Mouse (Mus musculus): ENCODE data around the gene Slc7a10. TPM values are rescaled to one million over a fixed set of nuclear protein-coding genes. Genes with fewer than 3 reads are reported as not detected.

Gene Slc7a10
- not detected in 2 replicates for total RNA-seq (2017)

GRCm38 (mm10) chr7:35185889-35186569, at the start of gene Slc7a10:
Gene Slc7a10 (plus strand): TSS chr7:35186385.
- ATAC-seq (replicated peaks; ENCODE audit: low read depth, poor library complexity, severe bottlenecking) = 0 out of 2 replicates have a peak, but pooled peaks have one; percentile 32

- peak; percentile 48 for ATAC-seq (replicated peaks; ENCODE audit: low read depth, poor library complexity, severe bottlenecking)
Measured at GRCm38 (mm10) chr7:35137524-35137923, 48.7 kb upstream of the Slc7a10 start.

GRCm38 (mm10) chr7:35138481-35138880, 47.7 kb upstream of the Slc7a10 start:
- ATAC-seq (replicated peaks; ENCODE audit: low read depth, poor library complexity, severe bottlenecking) = no peak

- ATAC-seq (replicated peaks; ENCODE audit: low read depth, poor library complexity, severe bottlenecking) = peak; percentile 86
Measured at GRCm38 (mm10) chr7:35139880-35140279, 46.3 kb upstream of the Slc7a10 start.

- ATAC-seq (replicated peaks; ENCODE audit: low read depth, poor library complexity, severe bottlenecking) = no peak
Measured at GRCm38 (mm10) chr7:35141519-35141918, 44.7 kb upstream of the Slc7a10 start.

- no peak for ATAC-seq (replicated peaks; ENCODE audit: low read depth, poor library complexity, severe bottlenecking)
Measured at GRCm38 (mm10) chr7:35142522-35142921, 43.7 kb upstream of the Slc7a10 start.

- no peak for ATAC-seq (replicated peaks; ENCODE audit: low read depth, poor library complexity, severe bottlenecking)
Measured at GRCm38 (mm10) chr7:35143864-35144618, 42.1 kb upstream of the Slc7a10 start.

- no peak for ATAC-seq (replicated peaks; ENCODE audit: low read depth, poor library complexity, severe bottlenecking)
Measured at GRCm38 (mm10) chr7:35145068-35145467, 41.1 kb upstream of the Slc7a10 start.

GRCm38 (mm10) chr7:35146269-35146668, 39.9 kb upstream of the Slc7a10 start:
- ATAC-seq (replicated peaks; ENCODE audit: low read depth, poor library complexity, severe bottlenecking) = no peak

- ATAC-seq (replicated peaks; ENCODE audit: low read depth, poor library complexity, severe bottlenecking) = no peak
Measured at GRCm38 (mm10) chr7:35149616-35150433, 36.4 kb upstream of the Slc7a10 start.

GRCm38 (mm10) chr7:35150860-35151259, 35.3 kb upstream of the Slc7a10 start:
- peak; percentile 58 for ATAC-seq (replicated peaks; ENCODE audit: low read depth, poor library complexity, severe bottlenecking)

- ATAC-seq (replicated peaks; ENCODE audit: low read depth, poor library complexity, severe bottlenecking) = 0 out of 2 replicates have a peak, but pooled peaks have one; percentile 4
Measured at GRCm38 (mm10) chr7:35154449-35154848, 31.7 kb upstream of the Slc7a10 start.

- peak; percentile 80 for ATAC-seq (replicated peaks; ENCODE audit: low read depth, poor library complexity, severe bottlenecking)
Measured at GRCm38 (mm10) chr7:35156561-35157477, 29.4 kb upstream of the Slc7a10 start.

GRCm38 (mm10) chr7:35157512-35157911, 28.7 kb upstream of the Slc7a10 start:
- ATAC-seq (replicated peaks; ENCODE audit: low read depth, poor library complexity, severe bottlenecking) = peak; percentile 21; the same call in 1 of the 2 replicates

- ATAC-seq (replicated peaks; ENCODE audit: low read depth, poor library complexity, severe bottlenecking) = no peak
Measured at GRCm38 (mm10) chr7:35162443-35162842, 23.7 kb upstream of the Slc7a10 start.

- ATAC-seq (replicated peaks; ENCODE audit: low read depth, poor library complexity, severe bottlenecking) = 0 out of 2 replicates have a peak, but pooled peaks have one; percentile 15
Measured at GRCm38 (mm10) chr7:35163600-35163999, 22.6 kb upstream of the Slc7a10 start.

- no peak for ATAC-seq (replicated peaks; ENCODE audit: low read depth, poor library complexity, severe bottlenecking)
Measured at GRCm38 (mm10) chr7:35164131-35164530, 22.1 kb upstream of the Slc7a10 start.

- ATAC-seq (replicated peaks; ENCODE audit: low read depth, poor library complexity, severe bottlenecking) = no peak
Measured at GRCm38 (mm10) chr7:35166988-35167387, 19.2 kb upstream of the Slc7a10 start.

GRCm38 (mm10) chr7:35167925-35168324, 18.3 kb upstream of the Slc7a10 start:
- no peak for ATAC-seq (replicated peaks; ENCODE audit: low read depth, poor library complexity, severe bottlenecking)
